Comparison of ENCODE assay signal across 12 mouse cellular contexts in the genomic region with DNA sequence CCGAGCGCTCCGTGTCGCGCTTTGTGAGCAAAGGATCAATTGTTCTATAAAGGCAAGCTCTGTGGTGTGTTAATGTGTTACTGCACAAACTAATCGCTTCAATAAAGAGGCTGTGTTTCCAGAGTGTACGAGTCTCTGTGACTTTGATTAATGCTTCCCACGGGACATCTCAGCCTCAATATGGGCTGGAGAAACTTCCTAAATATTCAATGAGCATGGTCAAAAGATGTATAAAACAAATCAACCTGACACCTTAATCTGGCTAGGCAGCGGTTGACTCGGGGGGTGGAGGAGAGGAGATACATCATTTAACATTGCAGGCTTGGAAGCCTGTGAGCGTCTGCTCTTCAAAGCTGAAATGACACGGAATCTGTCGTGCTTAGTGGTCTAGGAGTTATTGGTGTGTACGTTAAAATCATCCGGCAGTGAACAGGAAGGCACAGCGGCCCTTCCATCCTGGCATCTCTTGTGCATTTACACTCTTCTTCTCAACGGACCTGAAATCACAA. TPM values are rescaled to one million over a fixed set of nuclear protein-coding genes. Genes with fewer than 3 reads are reported as not detected.
A peak's percentile ranks its signal among the peaks of the same experiment; 100 is the strongest.
DNase-seq lines count a peak whose midpoint lies in the region; ATAC-seq lines count a peak whose summit lies in the region.
"Had no signal": no experiment of that assay in that cellular context is flagged by ENCODE, and none has a peak within 500 bp of the region (broad histone marks: within the 10 kb centered on the region; RNA-seq: fewer than 3 reads in every experiment).

No protein-coding gene starts in this region.

- no peak for ATAC-seq in heart, embryonic 15.5 days (replicated peaks; ENCODE audit: insufficient number of reproducible peaks, insufficient read depth, low FRiP score, low read depth)
- no peak for ATAC-seq in embryonic facial prominence, embryonic 11.5 days (replicated peaks; ENCODE audit: insufficient number of reproducible peaks, low FRiP score, low TSS enrichment, low read depth)
- ATAC-seq in hindbrain, embryonic 12.5 days (ENCODE audit: low FRiP score), result peak; percentile 68
- no peak for ATAC-seq in midbrain, embryonic 16.5 days

- H3K27me3 ChIP-seq in heart, embryonic 15.5 days, result no peaks in the 10 kb centered on the region
- H3K27me3 ChIP-seq in embryonic facial prominence, embryonic 11.5 days (ENCODE audit: control insufficient read depth, insufficient read depth, low read length), result no peaks in the 10 kb centered on the region
- no peaks in the 10 kb centered on the region for H3K27me3 ChIP-seq in hindbrain, embryonic 12.5 days
- no peaks in the 10 kb centered on the region for H3K27me3 ChIP-seq in midbrain, embryonic 16.5 days (ENCODE audit: control insufficient read depth, insufficient read depth, low read depth, low read length)

- 62% methylated on average over 17 of the region's 17 CpGs for WGBS in heart, embryonic 15.5 days
- 43% methylated on average over 17 of the region's 17 CpGs for WGBS in embryonic facial prominence, embryonic 11.5 days
- 21% methylated on average over 17 of the region's 17 CpGs for WGBS in hindbrain, embryonic 12.5 days
- WGBS in midbrain, embryonic 16.5 days, result 9% methylated on average over 17 of the region's 17 CpGs

- peak overlapping the region; percentile 12; the same call in 1 of the 2 replicates for H3K27ac ChIP-seq in heart, embryonic 15.5 days
- no peak overlapping the region for H3K27ac ChIP-seq in embryonic facial prominence, embryonic 11.5 days (replicated peaks; ENCODE audit: low read depth, low read length)
- peak overlapping the region; percentile 78 for H3K27ac ChIP-seq in hindbrain, embryonic 12.5 days
- no peak overlapping the region for H3K27ac ChIP-seq in midbrain, embryonic 16.5 days (ENCODE audit: low read length)
- H3K27ac ChIP-seq: left cerebral cortex, adult 2 months had no signal

- no peak for DNase-seq in heart, postnatal 36 days
- no peak for DNase-seq in embryonic facial prominence, embryonic 11.5 days (ENCODE audit: low spot score)
- DNase-seq in left cerebral cortex, postnatal 10 days (ENCODE audit: extremely low spot score in 1 of 2, low spot score in 2 of 2), result no peak
- DNase-seq in adipocyte (ENCODE audit: low spot score), result no peak
- DNase-seq in lung, postnatal 4 days, result no peak
- DNase-seq: cerebellum, postnatal 25 days; lung, embryonic 14.5 days; right cerebral cortex, postnatal 14 days had no signal

- peaks cover 24% of the 10 kb centered on the region for H3K4me1 ChIP-seq in heart, embryonic 15.5 days (replicated peaks)
- no peaks in the 10 kb centered on the region for H3K4me1 ChIP-seq in embryonic facial prominence, embryonic 11.5 days (ENCODE audit: control insufficient read depth, insufficient read depth, low read length)
- peaks cover 46% of the 10 kb centered on the region for H3K4me1 ChIP-seq in hindbrain, embryonic 12.5 days
- H3K4me1 ChIP-seq in midbrain, embryonic 16.5 days (ENCODE audit: control insufficient read depth, insufficient read depth, low read length), result peaks cover 15% of the 10 kb centered on the region

- H3K4me3 ChIP-seq in heart, embryonic 15.5 days, result no peak overlapping the region
- no peak overlapping the region for H3K4me3 ChIP-seq in embryonic facial prominence, embryonic 11.5 days (ENCODE audit: low read depth, low read length)
- H3K4me3 ChIP-seq in hindbrain, embryonic 12.5 days, result no peak overlapping the region
- no peak overlapping the region; the same call in 1 of the 2 replicates for H3K4me3 ChIP-seq in midbrain, embryonic 16.5 days (ENCODE audit: low read depth, low read length)
- H3K4me3 ChIP-seq: left cerebral cortex, adult 2 months had no signal

- intact Hi-C loops in heart, postnatal 36 days (cut with DNase I), result no loop called here
- intact Hi-C loops in left cerebral cortex, postnatal 10 days (cut with DNase I), result no loop called here

- no peaks in the 10 kb centered on the region for H3K9me3 ChIP-seq in heart, embryonic 15.5 days (replicated peaks)
- H3K9me3 ChIP-seq in embryonic facial prominence, embryonic 11.5 days (replicated peaks; ENCODE audit: control insufficient read depth, low read length), result no peaks in the 10 kb centered on the region
- H3K9me3 ChIP-seq in hindbrain, embryonic 12.5 days (replicated peaks), result no peaks in the 10 kb centered on the region
- H3K9me3 ChIP-seq in midbrain, embryonic 16.5 days (replicated peaks; ENCODE audit: control insufficient read depth, low read length, poor library complexity, severe bottlenecking), result no peaks in the 10 kb centered on the region

- peaks cover 4% of the 10 kb centered on the region; the same call in 1 of the 2 replicates for H3K36me3 ChIP-seq in heart, embryonic 15.5 days
- no peaks in the 10 kb centered on the region for H3K36me3 ChIP-seq in embryonic facial prominence, embryonic 11.5 days (replicated peaks; ENCODE audit: control insufficient read depth, insufficient read depth, low read depth, low read length)
- H3K36me3 ChIP-seq in hindbrain, embryonic 12.5 days, result no peaks in the 10 kb centered on the region
- no peaks in the 10 kb centered on the region for H3K36me3 ChIP-seq in midbrain, embryonic 16.5 days (ENCODE audit: control insufficient read depth, insufficient read depth, low read length)

- no peak overlapping the region for H3K9ac ChIP-seq in heart, embryonic 15.5 days
- H3K9ac ChIP-seq in embryonic facial prominence, embryonic 11.5 days (replicated peaks; ENCODE audit: low read length), result no peak overlapping the region
- no peak overlapping the region for H3K9ac ChIP-seq in hindbrain, embryonic 12.5 days
- H3K9ac ChIP-seq in midbrain, embryonic 16.5 days (ENCODE audit: low read depth, low read length), result no peak overlapping the region
- H3K9ac ChIP-seq: lung, embryonic 14.5 days had no signal

- no peak overlapping the region for H3K4me2 ChIP-seq in heart, embryonic 15.5 days
- peak overlapping the region; percentile 13; the same call in 1 of the 2 replicates for H3K4me2 ChIP-seq in embryonic facial prominence, embryonic 11.5 days (ENCODE audit: low read depth, low read length)
- H3K4me2 ChIP-seq in hindbrain, embryonic 12.5 days (replicated peaks), result peak overlapping the region; percentile 38
- H3K4me2 ChIP-seq in midbrain, embryonic 16.5 days (ENCODE audit: low read length), result peak overlapping the region; percentile 33
- H3K4me2 ChIP-seq: lung, embryonic 14.5 days had no signal

RNA-seq across cellular contexts. Expression of a gene that starts 21.2 kb away (rescaled TPM):
- 14.9 and 18.3 TPM in 2 replicates for polyA plus RNA-seq in heart, embryonic 15.5 days (2015; fragmentation: Nextera tagmentation; extraction: Ambion mirVana)
- 10 to 100 TPM; 38.8 to 57.1 TPM for total RNA-seq in heart, postnatal 36 days (2021)
- 1.9 and 3.2 TPM in 2 replicates for polyA plus RNA-seq in embryonic facial prominence, embryonic 11.5 days (2014; fragmentation: Nextera tagmentation; extraction: Ambion mirVana)
- polyA plus RNA-seq in hindbrain, embryonic 12.5 days (2016; fragmentation: Nextera tagmentation; extraction: Ambion mirVana), result 10.8 and 12.5 TPM in 2 replicates
- 15.9 and 33.5 TPM in 2 replicates for polyA plus RNA-seq in midbrain, embryonic 16.5 days (2015; fragmentation: Nextera tagmentation; extraction: Ambion mirVana)
- 1 to 10 TPM; 7.9 to 8.3 TPM for total RNA-seq in left cerebral cortex, postnatal 10 days (2021)

Comparison
In these comparisons a context has a peak if more than half of its experiments do, and no peak if none do; other contexts are left out.
1. H3K27ac ChIP-seq: peak in heart, embryonic 15.5 days (single experiment) and hindbrain, embryonic 12.5 days (single experiment); none in embryonic facial prominence, embryonic 11.5 days (single experiment) and midbrain, embryonic 16.5 days (single experiment).